Mouse (Mus musculus) kidney, adult 18-20 months (tissue): ENCODE results near the gene Eaf2.
A peak's percentile ranks its signal among the peaks of the same experiment; 100 is the strongest.

Experiments used
- DNase-seq: peaks from one replicate; pipeline ENCODE4 v3.0.0; 2021

Eaf2 gene

GRCm38 (mm10) chr16:36828820-36829219 is 46.0 kb downstream of the Eaf2 start:
- DNase-seq, result no peak

GRCm38 (mm10) chr16:36828054-36828786 is 46.6 kb downstream of the Eaf2 start, which contains the start of gene Iqcb1:
Gene Iqcb1 (plus strand): TSS chr16:36828385.
- peak; percentile 87 for DNase-seq

DNA sequence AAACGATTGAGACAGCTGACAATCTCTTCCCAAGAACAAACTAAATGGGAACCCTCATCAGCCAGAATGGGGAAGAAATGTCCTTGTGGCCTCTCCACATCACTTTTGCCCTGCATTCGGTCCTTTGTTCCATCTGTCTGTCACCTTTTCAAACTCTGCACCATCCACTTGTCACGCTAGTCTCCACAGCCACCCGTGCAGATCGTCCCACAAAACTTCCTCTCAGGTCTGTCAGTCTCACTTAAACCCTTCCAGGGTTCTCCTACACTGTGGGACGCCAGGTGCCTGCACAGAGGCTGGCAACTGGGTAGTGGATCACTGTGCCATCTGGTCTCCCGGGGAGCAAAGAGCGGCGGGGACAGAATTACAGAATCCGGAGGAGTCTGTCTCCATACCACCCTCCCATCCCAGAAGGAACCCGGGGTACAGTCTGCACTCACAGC is 47.2 kb downstream of the Eaf2 start:
- DNase-seq, result no peak

GRCm38 (mm10) chr16:36821474-36821873 is 53.3 kb downstream of the Eaf2 start:
- no peak for DNase-seq

- DNase-seq, result no peak
Observed at GRCm38 (mm10) chr16:36820747-36821146, 54.1 kb downstream of the Eaf2 start.

- no peak for DNase-seq
Observed at GRCm38 (mm10) chr16:36820016-36820415, 54.8 kb downstream of the Eaf2 start.

- DNase-seq, result peak; percentile 72
Observed at GRCm38 (mm10) chr16:36817321-36817926, 57.4 kb downstream of the Eaf2 start.

DNA sequence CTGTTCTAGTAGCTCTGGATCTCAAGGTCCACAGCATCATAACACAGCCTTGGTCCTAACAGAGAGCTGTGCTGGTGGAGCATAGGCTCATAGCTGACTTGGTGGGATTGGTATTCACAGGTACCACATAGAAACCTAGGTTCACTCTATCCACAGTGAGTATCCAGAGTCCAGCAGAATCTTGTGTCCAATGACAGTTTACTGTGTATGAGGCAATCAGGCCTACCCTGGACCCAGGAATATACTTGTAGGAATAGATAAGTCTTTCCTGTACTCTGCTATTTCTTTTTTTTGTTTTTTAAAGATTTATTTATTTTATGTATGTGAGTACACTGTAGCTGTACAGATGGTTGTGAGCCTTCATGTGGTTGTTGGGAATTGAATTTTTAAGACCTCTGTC is 57.9 kb downstream of the Eaf2 start:
- no peak for DNase-seq

DNA sequence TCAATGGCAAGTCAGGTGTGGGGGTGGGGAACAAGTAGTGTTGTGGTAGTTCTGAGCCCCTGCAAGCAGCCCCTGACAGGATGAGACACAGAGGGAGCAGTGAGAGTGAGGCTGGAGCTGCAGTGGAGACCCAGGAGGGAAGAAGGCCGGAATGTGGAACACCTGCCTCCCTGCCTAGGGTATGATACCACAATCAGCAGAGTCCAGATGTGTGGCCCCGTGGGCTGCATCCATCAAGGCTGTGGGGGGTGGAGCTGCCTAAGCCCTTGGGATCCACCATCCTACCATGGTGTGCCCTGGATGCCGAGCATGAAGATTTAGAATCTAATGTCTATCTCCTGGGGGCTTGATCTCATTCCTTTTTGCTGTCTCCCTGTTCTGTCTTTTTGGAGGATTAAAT is 61.1 kb downstream of the Eaf2 start:
- DNase-seq, result no peak

GRCm38 (mm10) chr16:36808616-36809015 is 66.2 kb downstream of the Eaf2 start:
- peak; percentile 34 for DNase-seq

DNA sequence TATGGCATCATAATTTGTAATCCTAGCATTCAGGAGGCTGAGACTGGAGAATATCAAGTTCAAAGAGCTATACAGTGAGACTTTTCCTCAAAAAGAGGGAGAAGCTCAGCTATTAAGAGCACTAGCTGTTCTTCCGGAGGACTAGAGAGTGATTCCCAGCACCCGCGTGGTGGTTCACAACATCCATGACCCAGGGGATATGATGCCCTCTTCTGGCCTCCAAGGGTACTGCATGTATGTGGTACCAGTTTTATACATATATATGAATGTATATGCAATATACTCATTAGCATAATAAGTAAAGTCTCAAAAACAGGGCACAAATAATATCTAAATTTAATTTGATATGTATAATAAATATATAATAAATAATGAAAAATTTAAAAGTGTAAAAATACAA is 72.4 kb downstream of the Eaf2 start:
- DNase-seq, result no peak

DNA sequence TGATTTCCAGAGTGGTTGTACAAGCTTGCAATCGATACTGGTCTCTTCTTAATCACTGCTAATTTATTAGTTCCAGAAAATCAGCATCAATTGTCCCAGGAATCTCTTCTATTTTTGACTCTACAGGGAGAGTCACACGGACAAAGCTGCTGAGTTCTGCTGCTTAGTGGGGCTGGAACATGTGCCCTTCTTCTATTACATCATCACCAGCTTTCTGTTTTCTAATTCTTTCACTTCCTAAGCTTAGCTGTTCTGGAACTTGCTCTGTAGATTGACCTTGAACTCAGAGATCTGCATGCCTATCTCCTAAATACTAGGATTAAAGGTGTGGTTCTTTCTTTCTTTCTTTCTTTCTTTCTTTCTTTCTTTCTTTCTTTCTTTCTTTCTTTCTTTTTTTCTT is 76.5 kb downstream of the Eaf2 start:
- no peak for DNase-seq

DNA sequence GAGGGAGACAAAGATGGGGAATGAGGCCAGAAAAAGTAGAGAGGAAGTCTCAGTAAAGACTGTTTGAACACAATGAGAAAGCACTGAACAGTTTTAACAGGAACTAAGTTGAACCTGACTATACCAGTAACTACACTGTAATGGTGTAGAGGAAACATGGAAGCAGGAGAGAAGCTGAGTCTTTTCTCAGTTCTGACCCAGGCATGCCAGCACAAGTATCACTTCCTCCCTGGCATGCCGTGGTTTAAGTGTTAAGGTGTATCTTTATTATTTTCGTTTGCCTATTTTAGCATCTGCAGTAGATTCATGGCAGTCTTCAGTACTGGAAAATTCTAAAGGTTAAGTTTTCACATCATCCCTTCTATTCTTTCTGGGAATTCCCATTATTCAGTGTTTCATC is 79.8 kb downstream of the Eaf2 start:
- no peak for DNase-seq

GRCm38 (mm10) chr16:36790166-36790565 is 84.6 kb downstream of the Eaf2 start:
- DNase-seq, result no peak

DNA sequence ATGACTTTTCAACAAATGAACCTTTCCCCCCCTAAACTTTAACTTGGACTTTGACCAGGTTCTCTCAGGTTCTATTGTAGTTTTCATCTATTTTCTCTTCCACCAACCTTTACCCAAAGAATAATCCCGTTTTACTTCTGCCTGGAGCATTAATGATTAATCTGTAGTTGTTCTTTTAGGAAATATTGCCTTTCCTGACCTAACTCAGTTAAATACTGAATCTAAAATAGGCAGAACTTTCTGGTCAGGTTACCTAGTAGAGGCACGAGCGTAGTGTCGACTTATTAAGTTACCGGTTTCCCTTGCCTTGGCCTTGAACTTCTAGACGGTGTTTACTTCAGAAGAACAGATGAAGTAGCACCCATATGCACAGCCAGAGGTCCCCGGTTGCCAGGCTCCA is 88.3 kb downstream of the Eaf2 start:
- DNase-seq, result peak; percentile 42

DNA sequence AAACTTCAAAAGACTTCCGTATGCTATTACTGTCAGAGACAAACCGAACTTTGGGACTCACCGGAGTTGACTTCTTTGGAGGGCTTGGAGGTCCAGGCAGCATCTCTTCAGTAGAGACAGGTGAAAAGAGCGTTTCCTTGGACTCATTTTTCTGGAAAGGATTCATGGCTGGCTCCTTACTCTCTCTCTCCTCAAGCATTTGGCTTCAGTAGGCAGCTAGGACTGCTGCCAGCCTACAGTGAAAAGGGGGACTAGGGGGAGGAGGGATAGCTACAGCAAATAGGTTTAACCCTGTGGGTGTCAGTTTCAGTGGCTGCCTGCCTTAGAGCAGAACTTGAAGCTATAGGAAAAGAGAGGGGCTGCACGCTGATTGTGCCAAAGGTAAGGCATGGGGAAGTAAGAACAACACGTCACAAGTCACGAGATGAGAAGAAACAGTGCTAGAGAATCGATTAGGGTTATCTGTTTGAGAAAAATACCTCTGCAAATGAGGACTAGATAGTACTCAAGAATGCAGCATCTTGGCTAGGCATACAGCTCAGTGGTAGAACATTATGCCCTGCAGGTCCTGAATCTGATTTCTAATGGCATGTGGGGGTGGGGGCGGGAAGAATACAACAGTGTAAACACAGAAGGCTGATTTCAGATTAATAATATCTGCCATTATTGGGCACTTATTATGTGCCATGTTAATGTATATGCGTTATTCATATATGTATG is 90.0 kb downstream of the Eaf2 start, which contains the start of gene Slc15a2:
Gene Slc15a2 (minus strand): TSS at position 369 of the 720 bp plus-strand sequence.
- DNase-seq, result peak; percentile 67

DNA sequence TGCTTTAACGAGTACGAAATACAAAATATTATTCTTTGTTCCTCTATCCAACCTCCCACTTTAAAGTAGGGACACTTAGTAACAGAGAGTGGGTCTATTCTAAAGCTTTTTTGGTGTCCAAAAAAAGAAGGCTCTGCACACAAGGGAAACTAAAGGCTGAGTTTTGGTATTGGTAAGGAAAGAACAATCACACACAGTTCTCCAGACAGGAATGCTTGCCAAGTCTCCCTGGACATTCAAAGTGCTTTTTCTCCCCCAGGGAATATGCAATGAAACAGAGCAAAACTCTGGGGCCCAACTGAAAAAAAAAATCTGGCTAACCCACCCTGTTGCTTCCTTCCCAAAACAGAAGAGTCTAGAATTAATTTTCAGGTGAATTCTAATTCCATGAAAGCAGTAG is 90.7 kb downstream of the Eaf2 start:
- DNase-seq, result no peak

- DNase-seq, result no peak
Observed at GRCm38 (mm10) chr16:36775658-36776057, 99.1 kb downstream of the Eaf2 start.

GRCm38 (mm10) chr16:36772996-36773395 is 101.8 kb downstream of the Eaf2 start:
- DNase-seq, result no peak

DNA sequence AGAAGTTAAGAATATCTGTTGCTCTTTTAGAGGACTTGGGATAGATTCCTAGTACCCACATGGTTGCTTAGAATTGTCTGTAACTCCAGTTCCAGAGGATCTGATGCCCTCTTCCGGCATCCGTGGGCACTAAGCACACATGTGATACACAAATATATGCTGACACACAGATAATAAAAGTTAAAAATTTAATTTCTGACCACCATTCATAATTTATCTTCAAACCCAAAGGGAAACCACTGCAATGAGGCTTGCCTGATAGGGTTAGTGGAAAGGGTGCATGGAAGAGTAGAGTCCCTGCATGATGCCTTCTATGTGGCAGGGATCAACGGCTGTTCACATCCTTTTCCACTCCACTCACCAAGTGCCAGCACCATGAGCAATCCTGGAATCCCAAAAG is 103.1 kb downstream of the Eaf2 start:
- DNase-seq, result no peak

DNA sequence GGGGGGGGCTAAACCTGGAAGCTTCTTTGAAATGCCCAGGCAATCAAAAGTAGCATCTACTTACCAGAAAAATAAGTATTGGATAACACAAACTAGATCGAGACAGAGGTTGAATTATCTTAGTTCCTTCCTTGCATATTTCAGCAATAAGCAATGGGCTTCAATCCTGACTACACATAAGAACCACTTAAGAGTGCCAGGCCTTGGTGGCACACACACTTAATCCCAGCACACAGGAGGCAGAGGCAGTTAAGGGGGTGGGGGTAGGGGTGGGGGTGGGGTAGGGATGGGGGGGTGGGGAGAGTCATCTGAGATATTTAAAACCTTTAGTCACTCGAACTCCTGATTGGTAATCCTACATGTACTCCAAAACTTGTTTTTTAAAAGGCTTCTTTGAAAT is 103.6 kb downstream of the Eaf2 start:
- no peak for DNase-seq

- DNase-seq, result no peak
Observed at GRCm38 (mm10) chr16:36770830-36771229, 104.0 kb downstream of the Eaf2 start.

- DNase-seq, result no peak
Observed at GRCm38 (mm10) chr16:36770191-36770771, 104.5 kb downstream of the Eaf2 start.

DNA sequence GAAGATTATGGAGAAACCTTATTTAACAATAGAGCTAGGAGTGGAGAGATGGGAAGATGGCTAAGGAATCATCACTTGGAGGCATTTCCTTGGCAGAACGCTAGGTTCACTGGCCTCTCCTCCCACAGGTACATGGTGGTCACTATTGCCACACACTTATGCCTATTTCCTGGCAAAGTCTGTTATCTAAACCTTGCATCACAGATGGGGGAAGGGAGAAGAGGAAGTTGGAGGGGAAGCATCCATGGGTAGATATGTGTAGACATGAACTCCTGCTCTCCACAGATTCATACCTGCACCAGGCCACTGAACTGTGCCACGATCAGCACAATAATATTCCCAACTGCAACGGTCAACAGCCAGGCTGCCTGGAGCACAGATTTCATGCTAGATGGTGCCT is 122.8 kb downstream of the Eaf2 start:
- no peak for DNase-seq
